Mouse (Mus musculus) common myeloid progenitor, adult 5-6 weeks (primary cell): ENCODE results near the gene Pde1a. TPM values are rescaled to one million over a fixed set of nuclear protein-coding genes. Genes with fewer than 3 reads are reported as not detected.

Source experiments
- ATAC-seq: replicated peaks from 2 replicates; pipeline ENCODE4 v1.8.0; 2016; ENCODE audit warnings: low read depth, mild to moderate bottlenecking, moderate TSS enrichment, inconsistent platforms; ENCODE audit not compliant: poor library complexity, severe bottlenecking
- total RNA-seq: library from RNA; stranded (forward); fragments of 200-1000, 187-1606 nt; gene quantifications from 2 replicates; pipeline ENCODE4 v1.2.3, GENCODE M21; 2017

Pde1a gene
- 0.68 TPM in 1 of 2 replicates, not detected in the other for total RNA-seq

GRCm38 (mm10) chr2:80128861-80129698 lies at the start of gene Pde1a:
TSS of gene Pde1a (minus strand) at chr2:80129458.
- no peak for ATAC-seq

GRCm38 (mm10) chr2:80178608-80179280 lies 49.5 kb upstream of the Pde1a start:
- ATAC-seq, result no peak

- no peak for ATAC-seq
Observed at GRCm38 (mm10) chr2:80178154-80178553, 48.9 kb upstream of the Pde1a start.

- ATAC-seq, result peak; percentile 62; the same call in 1 of the 2 replicates
Observed at GRCm38 (mm10) chr2:80168103-80168502, 38.8 kb upstream of the Pde1a start.

GRCm38 (mm10) chr2:80158784-80159183 lies 29.5 kb upstream of the Pde1a start:
- ATAC-seq, result no peak

- no peak for ATAC-seq
Observed at GRCm38 (mm10) chr2:80158196-80158595, 28.9 kb upstream of the Pde1a start.

GRCm38 (mm10) chr2:80150019-80150418 lies 20.8 kb upstream of the Pde1a start:
- ATAC-seq, result no peak

GRCm38 (mm10) chr2:80149332-80149731 lies 20.1 kb upstream of the Pde1a start:
- ATAC-seq, result no peak

GRCm38 (mm10) chr2:80135076-80135475 lies 5.8 kb upstream of the Pde1a start:
- ATAC-seq, result no peak

GRCm38 (mm10) chr2:80132677-80133076 lies 3.4 kb upstream of the Pde1a start:
- ATAC-seq, result no peak

GRCm38 (mm10) chr2:80126663-80127062 lies 2.6 kb downstream of the Pde1a start:
- ATAC-seq, result no peak

- no peak for ATAC-seq
Observed at GRCm38 (mm10) chr2:80086891-80087290, 42.4 kb downstream of the Pde1a start.

- ATAC-seq, result peak; percentile 83
Observed at GRCm38 (mm10) chr2:80080090-80080821, 49.0 kb downstream of the Pde1a start.

- ATAC-seq, result no peak
Observed at GRCm38 (mm10) chr2:80079618-80080017, 49.6 kb downstream of the Pde1a start.

GRCm38 (mm10) chr2:80076323-80076722 lies 52.9 kb downstream of the Pde1a start:
- no peak for ATAC-seq

- no peak for ATAC-seq
Observed at GRCm38 (mm10) chr2:80074531-80074930, 54.7 kb downstream of the Pde1a start.

- ATAC-seq, result no peak
Observed at GRCm38 (mm10) chr2:80074046-80074445, 55.2 kb downstream of the Pde1a start.

GRCm38 (mm10) chr2:80073426-80073825 lies 55.8 kb downstream of the Pde1a start:
- no peak for ATAC-seq

- no peak for ATAC-seq
Observed at GRCm38 (mm10) chr2:80069745-80070144, 59.5 kb downstream of the Pde1a start.

- ATAC-seq, result no peak
Observed at GRCm38 (mm10) chr2:80066449-80066848, 62.8 kb downstream of the Pde1a start.

- no peak for ATAC-seq
Observed at GRCm38 (mm10) chr2:80056062-80056461, 73.2 kb downstream of the Pde1a start.
